Mouse (Mus musculus): ENCODE measurements at regions not wholly inside any gene's neighbourhood (a gene's known extent, or its start where the extent isn't known, plus 50 kb on each side); places are given as distances from the start of the nearest gene placed in this dataset.

GRCm38 (mm10) chr9:9548657-9549056, 309.8 kb upstream of the Arhgap42 start:
- TF ChIP-seq CTCF (IDR thresholded peaks at IDR 0.05; ENCODE audit: borderline replicate concordance, control insufficient read depth, extremely low read depth, insufficient read depth, low read length, poor library complexity) (no peak), POLR2A (IDR thresholded peaks at IDR 0.05; ENCODE audit: control insufficient read depth, extremely low read depth, insufficient read depth, low read length, poor library complexity) (no peak)
